Mouse (Mus musculus) leukemia stem cell, adult 10-12 weeks (primary cell): ENCODE data around the gene Furin. TPM values are rescaled to one million over a fixed set of nuclear protein-coding genes. Genes with fewer than 3 reads are reported as not detected.

Source experiments
- polyA plus RNA-seq: library from polyadenylated mRNA; stranded (reverse); fragments of >175 nt; gene quantifications from 2 replicates; pipeline ENCODE4 v1.2.3, GENCODE M21; 2012; ENCODE audit warnings: low replicate concordance

Furin gene
- polyA plus RNA-seq, result 197 and 227 TPM in 2 replicates

DNA sequence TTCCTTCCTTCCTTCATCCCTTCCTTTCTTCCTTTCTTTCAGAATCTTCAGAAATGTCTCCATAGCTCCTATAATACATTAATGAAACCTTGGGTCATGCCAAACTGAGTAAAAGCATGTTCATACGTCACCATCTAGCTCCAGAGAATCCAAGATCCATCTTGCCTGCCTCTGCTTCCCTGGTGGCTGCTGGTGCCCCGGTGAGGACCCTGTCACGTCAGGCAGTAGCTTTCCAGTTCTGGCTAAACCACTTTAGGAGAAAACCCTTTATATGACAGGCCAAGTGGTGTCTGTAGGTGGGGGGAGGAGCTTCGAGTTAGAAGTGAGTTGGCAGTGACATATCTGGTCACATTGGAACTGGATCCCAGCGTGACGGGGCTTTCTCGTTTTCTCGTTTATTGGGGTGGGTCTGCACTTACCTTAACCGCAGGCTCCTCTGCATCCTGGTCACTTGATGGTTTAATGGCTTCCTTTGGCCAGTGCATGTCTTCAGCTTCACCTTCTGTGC lies at the start of gene Furin:
Gene Furin, minus strand, starts transcription at position 249 of the 508 bp plus-strand sequence.

DNA sequence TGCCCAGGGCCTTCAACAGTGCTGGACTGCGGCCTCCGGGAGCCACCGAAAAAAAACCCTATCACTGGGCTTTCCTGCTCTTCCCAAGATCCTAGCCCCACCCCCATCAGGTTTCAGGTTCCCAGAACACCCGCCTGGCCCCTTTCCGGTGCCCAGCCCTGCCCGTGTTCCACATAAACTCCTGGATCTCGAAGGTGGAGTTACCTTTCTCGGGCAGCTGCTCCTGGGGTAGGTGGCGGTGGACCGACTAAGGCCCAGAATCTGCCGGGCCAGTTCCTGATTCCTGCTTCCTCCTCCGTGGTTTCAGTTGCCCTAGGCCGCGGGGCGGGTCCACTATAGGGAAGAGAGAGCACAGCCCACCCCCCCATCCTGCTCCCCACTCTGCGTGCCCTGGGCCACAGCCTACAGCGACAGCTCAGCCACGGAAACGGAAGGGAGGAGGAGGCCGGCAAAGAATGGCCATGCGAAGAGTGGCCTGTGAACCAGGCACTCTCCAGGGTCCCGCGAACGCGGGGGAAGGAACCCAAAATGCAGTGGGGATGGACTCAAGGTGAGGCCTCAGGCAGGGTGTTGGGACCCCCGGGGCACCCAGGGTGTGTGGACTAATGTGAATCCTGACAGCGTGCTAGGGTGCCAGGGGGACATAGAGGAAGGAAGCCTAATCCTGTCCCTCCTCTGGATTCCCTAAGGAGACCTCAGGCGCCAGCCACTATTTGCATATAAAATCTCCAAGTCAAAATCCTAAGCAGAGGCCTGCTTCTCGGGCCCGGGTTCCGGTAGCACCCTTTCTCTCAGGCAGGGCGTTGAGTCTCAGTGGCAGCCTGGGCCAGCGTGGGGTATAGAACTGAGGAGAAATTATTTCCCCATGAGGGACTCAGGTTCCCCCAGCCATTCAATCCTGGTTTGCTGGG lies 17.3 kb downstream of the Furin start, which contains the start of gene Fes:
Gene Fes, minus strand, starts transcription at position 314 of the 911 bp plus-strand sequence.

DNA sequence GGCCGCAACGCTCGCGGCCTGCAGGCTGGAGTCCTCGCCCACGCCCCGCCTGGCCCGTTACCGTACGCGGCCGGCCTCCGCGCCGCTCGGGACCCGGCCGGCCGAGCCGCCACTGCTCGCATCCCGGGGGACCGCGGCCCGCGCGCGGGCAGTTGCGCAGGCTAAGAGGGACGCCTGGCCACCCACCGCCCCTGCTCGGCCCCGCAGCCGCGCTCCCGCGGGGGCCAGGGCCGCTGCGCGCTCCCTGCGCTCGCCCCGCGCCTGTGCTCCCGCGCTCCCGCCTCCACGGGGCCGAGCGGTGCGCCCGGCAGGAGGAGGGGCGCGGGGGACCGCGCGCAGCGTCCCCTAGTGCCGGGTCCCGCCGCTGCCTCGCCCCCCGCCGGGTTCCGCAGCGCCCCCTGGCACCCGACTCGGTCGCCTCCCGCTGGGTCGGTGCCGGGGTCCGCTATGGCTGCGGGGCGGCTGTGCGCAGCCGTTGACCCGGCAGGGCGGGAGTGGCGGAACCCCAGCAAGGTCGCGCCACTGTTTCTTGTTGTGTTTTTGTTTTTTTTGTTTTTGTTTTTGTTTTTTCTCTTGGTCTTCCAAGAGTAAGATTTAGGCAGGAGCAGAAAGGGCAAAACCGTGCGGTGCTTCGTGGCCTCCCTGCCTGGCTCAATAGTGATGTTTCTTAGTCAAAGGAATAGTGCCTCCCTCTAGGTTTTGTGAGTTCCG lies 34.0 kb downstream of the Furin start, which contains the start of gene Man2a2:
Gene Man2a2, minus strand, starts transcription at position 335 of the 711 bp plus-strand sequence.

DNA sequence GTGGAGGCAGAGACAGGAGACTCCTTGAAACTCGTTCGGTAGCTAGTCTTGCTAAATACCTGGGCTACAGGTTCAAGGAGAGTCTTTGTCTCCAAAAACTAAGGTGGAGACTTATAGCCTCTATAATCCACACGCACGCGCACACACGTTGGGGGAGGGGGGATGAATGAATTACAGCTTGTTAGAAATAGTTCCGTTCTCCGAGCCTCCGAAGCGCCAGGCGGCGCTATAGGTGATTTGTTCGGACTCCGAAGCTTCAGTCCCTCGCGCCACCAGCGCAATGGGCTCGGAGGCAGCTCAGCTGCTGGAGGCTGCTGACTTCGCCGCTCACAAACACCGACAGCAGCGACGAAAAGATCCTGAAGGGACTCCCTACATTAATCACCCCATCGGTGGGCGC lies 62.4 kb downstream of the Furin start, which contains the start of gene Hddc3:
Gene Hddc3, plus strand, starts transcription at position 247 of the 400 bp plus-strand sequence.

DNA sequence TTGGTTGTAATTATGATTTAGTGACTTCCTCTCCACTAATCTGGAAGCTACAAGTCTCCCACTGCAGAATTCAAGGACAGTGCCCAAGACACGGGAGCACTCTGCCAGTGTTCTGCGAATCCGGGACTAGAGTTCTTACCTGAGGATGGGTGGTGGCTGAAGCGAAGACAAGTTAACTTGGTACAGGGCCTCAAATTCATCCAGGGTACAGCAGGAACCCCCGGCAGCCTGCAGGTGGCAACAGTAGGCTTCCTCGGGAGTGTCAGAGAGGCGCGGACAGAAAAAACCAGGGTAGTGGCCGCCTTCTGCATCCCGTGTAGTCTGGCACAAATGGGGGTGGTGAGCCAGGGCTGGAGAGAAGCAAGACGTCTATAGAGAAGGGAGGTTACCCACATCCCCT lies 64.4 kb downstream of the Furin start, which contains the start of gene Unc45a:
Gene Unc45a, minus strand, starts transcription at position 213 of the 400 bp plus-strand sequence.

Other genes starting within 250 kb of the Furin start
- 23.2 and 44.3 TPM in 2 replicates for gene Sema4b, start 218.6 kb downstream of the Furin start, polyA plus RNA-seq
- gene Cib1, start 172.6 kb downstream of the Furin start, polyA plus RNA-seq, result 24.8 and 35.2 TPM in 2 replicates
- 3.4 and 6.8 TPM in 2 replicates for gene Gdpgp1, start 172.6 kb downstream of the Furin start, polyA plus RNA-seq
- 0.28 and 0.47 TPM in 2 replicates for gene Ttll13, start 159.1 kb downstream of the Furin start, polyA plus RNA-seq
- 30.3 and 30.8 TPM in 2 replicates for gene Ngrn, start 144.2 kb downstream of the Furin start, polyA plus RNA-seq
- 1.8 and 3.2 TPM in 2 replicates for gene Vps33b, start 135.8 kb downstream of the Furin start, polyA plus RNA-seq
- 10.0 and 31.0 TPM in 2 replicates for gene Prc1, start 111.0 kb downstream of the Furin start, polyA plus RNA-seq
- 5.7 and 11.4 TPM in 2 replicates for gene Rccd1, start 81.0 kb downstream of the Furin start, polyA plus RNA-seq
- gene Unc45a, start 64.4 kb downstream of the Furin start, polyA plus RNA-seq, result 31.9 and 73.7 TPM in 2 replicates
- 2.0 and 13.3 TPM in 2 replicates for gene Hddc3, start 62.3 kb downstream of the Furin start, polyA plus RNA-seq
- 19.0 and 19.2 TPM in 2 replicates for gene Man2a2, start 34.1 kb downstream of the Furin start, polyA plus RNA-seq
- gene Fes, start 17.5 kb downstream of the Furin start, polyA plus RNA-seq, result 20.7 and 21.0 TPM in 2 replicates
- gene Blm, start 129.7 kb upstream of the Furin start, polyA plus RNA-seq, result 53.8 and 66.9 TPM in 2 replicates